Mouse (Mus musculus) hindbrain, postnatal 0 days (tissue): Measurements from ENCODE around the gene Cmtm5. TPM values are rescaled to one million over a fixed set of nuclear protein-coding genes. Genes with fewer than 3 reads are reported as not detected.

ENCODE experiments used
- ATAC-seq: fragments of 200-750 bp; cut with Nextera tagmentation; 2 replicates; pipeline ENCODE4 v1.8.0; 2017; ENCODE audit warnings: mild to moderate bottlenecking, moderate TSS enrichment, moderate library complexity
- DNase-seq: peaks from one replicate; pipeline ENCODE4 v3.0.0-alpha.2; 2015; ENCODE audit warnings: low spot score
- H3K27ac ChIP-seq: fragments of 300-500 bp; sonication (generic); 2 replicates; pipeline ENCODE4 v1.5.1; 2014; ENCODE audit warnings: mild to moderate bottlenecking
- H3K27me3 ChIP-seq: fragments of 300-500 bp; sonication (generic); 2 replicates; pipeline ENCODE4 v1.6.1; 2014; ENCODE audit warnings: low read length, mixed read lengths; ENCODE audit not compliant: insufficient read depth
- H3K36me3 ChIP-seq: fragments of 300-500 bp; sonication (generic); 2 replicates; pipeline ENCODE4 v1.6.1; 2014; ENCODE audit warnings: low read length, mixed read lengths; ENCODE audit not compliant: insufficient read depth
- H3K4me1 ChIP-seq: fragments of 300-500 bp; sonication (generic); 2 replicates; pipeline ENCODE4 v1.6.1; 2014; ENCODE audit warnings: antibody characterized with exemption, low read length, mixed read lengths; ENCODE audit not compliant: insufficient read depth
- H3K4me2 ChIP-seq: fragments of 300-500 bp; sonication (generic); 2 replicates; pipeline ENCODE4 v1.6.1; 2014; ENCODE audit warnings: low read depth, mild to moderate bottlenecking, low read length, moderate library complexity, mixed read lengths
- H3K4me3 ChIP-seq: fragments of 300-500 bp; sonication (generic); 2 replicates; pipeline ENCODE4 v1.5.1; 2014; ENCODE audit warnings: low read length
- H3K9ac ChIP-seq: fragments of 300-500 bp; sonication (generic); replicated peaks from 2 replicates; pipeline ENCODE4 v1.6.1; 2014; ENCODE audit warnings: mild to moderate bottlenecking, low read length, moderate library complexity, mixed read lengths
- H3K9me3 ChIP-seq: fragments of 300-500 bp; sonication (generic); 2 replicates; pipeline ENCODE4 v1.6.1; 2016; ENCODE audit warnings: low read length, mixed read lengths
- CTCF ChIP-seq: IDR thresholded peaks from 2 replicates; pipeline ENCODE4 v1.5.1; 2016; ENCODE audit warnings: antibody characterized with exemption, control low read depth, low read depth
- WGBS: fragments of 180-500 bp; shearing (Covaris S2); extraction: QIAGEN DNeasy Blood & Tissue Kit; methylation state at CpG from one replicate; pipeline ENCODE4 v1.1.7; 2014; 5-methylcytosine and 5-hydroxymethylcytosine counted together
- polyA plus RNA-seq: library from polyadenylated mRNA; unstranded; fragments of >200 nt; fragmentation: Nextera tagmentation; extraction: Ambion mirVana; gene quantifications from 2 replicates; pipeline ENCODE4 v1.2.1, GENCODE M21; 2015
- total RNA-seq: library from RNA; depleted of rRNA; stranded (reverse); fragments of >200 nt; gene quantifications from 2 replicates; pipeline ENCODE4 v1.2.3, GENCODE M21; 2014

Gene Cmtm5
- total and polyA plus RNA-seq, 2 experiments from 2014 or later: 44.8 to 74.1 TPM

DNA sequence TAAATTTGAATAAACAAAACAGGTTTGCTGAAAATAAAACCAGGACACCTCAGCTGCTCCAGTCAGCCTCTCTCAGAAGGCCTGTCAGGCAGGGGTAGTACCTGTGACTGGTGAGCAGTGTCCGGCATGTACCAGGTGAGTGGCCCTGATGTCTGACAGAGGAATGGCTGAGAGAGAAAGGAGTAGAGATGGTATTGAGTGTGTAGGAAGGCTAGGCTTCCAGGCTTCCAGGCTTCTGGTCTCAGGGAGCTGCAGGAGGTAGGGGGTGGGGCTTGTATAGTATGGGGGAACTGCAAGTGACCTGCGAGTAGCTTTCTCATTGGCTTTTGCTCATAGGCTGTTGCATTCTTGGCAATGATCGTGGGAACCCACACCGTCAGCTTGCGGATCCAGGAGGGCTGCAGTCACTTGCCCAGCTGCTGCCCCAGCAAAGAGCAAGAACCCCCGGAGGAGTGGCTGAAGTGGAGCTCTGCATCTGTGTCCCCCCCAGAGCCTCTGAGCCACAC is 3.4 kb upstream of the Cmtm5 start, which contains the start of gene Il25:
TSS of gene Il25 (plus strand) at position 51 of the 506 bp plus-strand sequence.
- Histone ChIP-seq H3K4me2 (peak within 1 kb of the TSS; percentile 16; the same call in 1 of the 2 replicates), H3K4me3 (no peak within 1 kb of the TSS), H3K4me1 (peaks cover 11% of the 10 kb centered on the region; the same call in 1 of the 2 replicates), H3K27me3 (no peaks in the 10 kb centered on the region), H3K36me3 (no peaks in the 10 kb centered on the region), H3K27ac (no peak within 1 kb of the TSS), H3K9ac (0 out of 2 replicates have a peak within 1 kb of the TSS, but pooled peaks have one; percentile 10), H3K9me3 (no peaks in the 10 kb centered on the region)
- DNase-seq: peak; percentile 69
- 35% methylated on average over 6 of the region's 6 CpGs for WGBS
- no peak for ATAC-seq
- no peak for TF ChIP-seq CTCF

- 44% methylated on average over 6 of the region's 6 CpGs for WGBS
- Histone ChIP-seq H3K9ac (peak overlapping the region; percentile 43; the same call in 1 of the 2 replicates), H3K4me2 (peak overlapping the region; percentile 31; the same call in 1 of the 2 replicates), H3K4me3 (no peak overlapping the region), H3K36me3 (no peaks in the 10 kb centered on the region), H3K9me3 (no peaks in the 10 kb centered on the region), H3K27ac (peak overlapping the region; percentile 85), H3K27me3 (no peaks in the 10 kb centered on the region), H3K4me1 (peaks cover 6% of the 10 kb centered on the region; the same call in 1 of the 2 replicates)
- no peak for TF ChIP-seq CTCF
- ATAC-seq (no peak), DNase-seq (no peak)
Observed at GRCm38 (mm10) chr14:54936831-54937160, 735 bp downstream of the Cmtm5 start.

DNA sequence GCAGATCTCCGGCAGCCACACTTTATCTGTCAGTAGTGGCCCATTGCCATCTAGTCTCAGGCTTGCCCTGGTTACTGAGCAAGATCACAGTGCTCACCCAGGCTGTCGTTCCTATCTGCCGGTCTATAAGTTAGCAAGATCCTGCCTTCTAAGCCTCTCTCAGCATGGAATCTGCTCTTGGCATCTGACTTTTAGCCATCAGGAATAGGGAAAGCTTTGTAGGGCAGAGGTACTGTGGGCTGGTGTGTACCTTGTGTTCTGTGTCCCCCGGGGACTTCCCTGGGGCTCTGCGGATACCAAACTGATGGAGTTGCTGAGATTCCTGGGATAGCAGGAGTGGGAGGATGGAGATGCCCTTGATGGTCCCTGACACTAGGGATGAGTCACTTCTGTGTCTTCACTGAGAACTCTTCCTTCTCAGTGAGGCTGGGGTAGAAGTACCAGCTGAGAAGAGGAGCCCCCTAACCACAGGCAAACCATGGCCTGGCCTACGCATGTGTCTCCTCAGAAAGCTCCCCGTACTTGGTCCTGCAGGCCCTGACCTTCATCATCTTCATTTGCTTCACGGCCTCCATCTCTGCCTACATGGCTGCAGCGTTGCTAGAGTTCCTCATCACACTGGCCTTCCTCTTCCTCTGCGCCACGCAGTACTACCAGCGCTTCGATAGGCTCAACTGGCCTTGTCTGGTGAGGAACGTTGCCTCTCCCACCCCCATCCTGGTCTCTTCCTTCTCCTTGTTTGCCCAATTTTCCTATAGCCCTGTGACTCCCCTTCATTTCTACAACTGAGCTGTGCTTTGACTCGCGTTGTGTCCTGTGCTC is 1.5 kb downstream of the Cmtm5 start:
- peak overlapping the region; percentile 23; the same call in 1 of the 2 replicates for H3K4me2 ChIP-seq
- WGBS: 87% methylated on average over 16 of the region's 16 CpGs
- ATAC-seq: no peak
- H3K27me3 ChIP-seq: no peaks in the 10 kb centered on the region
- TF ChIP-seq CTCF: no peak
- no peaks in the 10 kb centered on the region for H3K36me3 ChIP-seq
- H3K4me3 ChIP-seq: no peak overlapping the region
- no peaks in the 10 kb centered on the region for H3K9me3 ChIP-seq
- H3K27ac ChIP-seq: peak overlapping the region; percentile 26; the same call in 1 of the 2 replicates
- H3K4me1 ChIP-seq: peaks cover 6% of the 10 kb centered on the region; the same call in 1 of the 2 replicates
- no peak for DNase-seq
- no peak overlapping the region for H3K9ac ChIP-seq

GRCm38 (mm10) chr14:54938431-54939219 is 2.6 kb downstream of the Cmtm5 start:
- H3K9ac ChIP-seq: no peak overlapping the region
- no peaks in the 10 kb centered on the region for H3K4me1 ChIP-seq
- no peak overlapping the region for H3K4me3 ChIP-seq
- no peak for TF ChIP-seq CTCF
- DNase-seq: no peak
- WGBS: 73% methylated on average over 15 of the region's 15 CpGs
- no peaks in the 10 kb centered on the region for H3K9me3 ChIP-seq
- no peaks in the 10 kb centered on the region for H3K27me3 ChIP-seq
- no peak for ATAC-seq
- H3K27ac ChIP-seq: no peak overlapping the region
- H3K4me2 ChIP-seq: no peak overlapping the region
- H3K36me3 ChIP-seq: no peaks in the 10 kb centered on the region

- ATAC-seq (no peak), DNase-seq (peak; percentile 57)
- H3K4me2 ChIP-seq: no peak overlapping the region
- H3K4me1 ChIP-seq: no peaks in the 10 kb centered on the region
- 57% methylated on average over 12 of the region's 12 CpGs for WGBS
- no peaks in the 10 kb centered on the region for H3K36me3 ChIP-seq
- H3K9me3 ChIP-seq: no peaks in the 10 kb centered on the region
- peak; percentile 80 for TF ChIP-seq CTCF
- H3K9ac ChIP-seq: no peak overlapping the region
- H3K27me3 ChIP-seq: no peaks in the 10 kb centered on the region
- no peak overlapping the region for H3K4me3 ChIP-seq
- no peak overlapping the region for H3K27ac ChIP-seq
Observed at GRCm38 (mm10) chr14:54939434-54940175, 3.5 kb downstream of the Cmtm5 start.

DNA sequence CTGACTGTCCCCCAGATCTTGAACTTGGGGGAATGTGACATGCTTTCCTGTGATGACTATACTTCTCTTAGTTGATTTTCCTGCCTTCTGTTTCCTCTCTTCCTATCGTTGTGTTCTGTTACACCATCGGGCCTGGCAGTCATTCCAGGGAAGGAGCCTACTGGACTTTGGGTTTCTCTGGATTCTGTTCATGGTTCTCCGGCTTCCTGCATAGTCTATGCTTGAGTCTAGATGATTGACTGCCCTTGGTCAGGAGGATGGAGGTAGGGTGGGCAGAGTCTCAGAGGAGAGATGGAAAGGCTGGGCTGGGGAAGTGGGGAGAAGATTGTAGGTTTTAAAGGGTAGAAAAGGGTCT is 4.1 kb downstream of the Cmtm5 start:
- H3K9ac ChIP-seq: no peak overlapping the region
- no peaks in the 10 kb centered on the region for H3K9me3 ChIP-seq
- H3K4me1 ChIP-seq: no peaks in the 10 kb centered on the region
- no peak overlapping the region for H3K27ac ChIP-seq
- no peaks in the 10 kb centered on the region for H3K36me3 ChIP-seq
- H3K4me3 ChIP-seq: no peak overlapping the region
- WGBS: 86% methylated on average over 3 of the region's 3 CpGs
- no peak for ATAC-seq
- H3K27me3 ChIP-seq: no peaks in the 10 kb centered on the region
- DNase-seq: no peak
- no peak for TF ChIP-seq CTCF
- no peak overlapping the region for H3K4me2 ChIP-seq
